8 mouse cellular contexts compared by ENCODE assay signal in the genomic region with DNA sequence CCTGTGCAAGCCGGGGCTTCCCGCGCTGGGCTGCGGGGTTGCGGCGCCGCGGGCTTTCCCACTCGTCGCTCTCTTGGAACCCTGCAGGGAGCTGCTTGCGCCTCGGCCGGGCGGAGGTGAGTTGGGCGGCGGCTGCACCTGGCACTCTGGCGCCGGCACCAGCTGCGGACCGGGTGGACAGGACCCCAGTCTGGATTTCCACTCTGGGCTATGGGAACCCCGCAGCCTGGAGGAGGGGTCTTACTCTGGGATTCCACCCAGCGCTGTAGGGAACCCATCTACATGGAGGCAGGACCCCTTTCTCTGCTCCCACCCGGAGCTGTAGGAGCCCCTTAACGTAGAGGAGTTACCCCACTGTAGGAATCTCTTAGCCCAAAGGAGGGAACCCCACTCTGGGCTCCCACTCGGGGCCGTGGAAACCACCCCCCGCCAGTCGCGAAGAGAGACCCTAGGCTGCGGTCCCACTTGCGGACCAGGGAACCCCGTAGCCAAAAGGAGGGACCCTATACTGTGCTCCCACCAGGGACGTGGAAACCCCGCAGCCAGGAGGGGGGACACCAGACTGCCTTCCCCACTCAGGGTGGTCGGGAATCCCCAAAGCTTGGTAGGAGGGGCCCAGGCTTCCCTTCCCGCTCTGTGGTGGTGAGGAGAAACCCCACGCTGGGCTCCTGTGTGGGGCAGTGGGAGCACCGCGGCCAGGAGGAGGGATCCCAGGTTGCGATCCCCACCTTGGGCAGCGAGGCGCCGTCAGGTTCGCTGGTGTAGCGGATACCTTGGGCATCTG. TPM values are rescaled to one million over a fixed set of nuclear protein-coding genes. Genes with fewer than 3 reads are reported as not detected.
DNase-seq lines count a peak whose midpoint lies in the region; ATAC-seq and TF ChIP-seq lines count a peak whose summit lies in the region.

No protein-coding gene starts in this region.

- intact Hi-C loops in heart, adult 2 months (cut with DNase I): loop anchor here (10.0 kb wide), 1 partner anchor 319 kb away; the partner anchor contains the start of gene Nup153
- intact Hi-C loops in left cerebral cortex, postnatal 14 days (cut with DNase I): no loop called here

- peak; percentile 11; the same call in 1 of the 2 replicates for ATAC-seq in stomach, embryonic 16.5 days (ENCODE audit: insufficient read depth, low FRiP score)

- peak overlapping the region; percentile 85 for H3K9ac ChIP-seq in heart, adult 2 months (ENCODE audit: low read depth, low read length)
- H3K9ac ChIP-seq in stomach, embryonic 16.5 days (ENCODE audit: low read length): peak overlapping the region; percentile 83

- H3K4me1 ChIP-seq in heart, adult 2 months (ENCODE audit: control insufficient read depth, insufficient read depth, low read length): peaks cover 3% of the 10 kb centered on the region
- H3K4me1 ChIP-seq in midbrain, embryonic 10.5 days: peaks cover 27% of the 10 kb centered on the region
- peaks cover 7% of the 10 kb centered on the region; the same call in 1 of the 2 replicates for H3K4me1 ChIP-seq in stomach, embryonic 16.5 days (ENCODE audit: control insufficient read depth, insufficient read depth, low read length)

- no peaks in the 10 kb centered on the region for H3K27me3 ChIP-seq in heart, adult 2 months (ENCODE audit: control insufficient read depth, insufficient read depth, low read length)
- H3K27me3 ChIP-seq in midbrain, embryonic 10.5 days (ENCODE audit: low read depth, poor library complexity, severe bottlenecking): peaks cover 12% of the 10 kb centered on the region
- H3K27me3 ChIP-seq in stomach, embryonic 16.5 days (ENCODE audit: control insufficient read depth, insufficient read depth, low read length): no peaks in the 10 kb centered on the region

- no peak for TF ChIP-seq EP300 in heart, adult 2 months (IDR thresholded peaks at IDR 0.05; ENCODE audit: insufficient read depth, low read depth, low read length)

- DNase-seq in urinary bladder, postnatal 36 days (ENCODE audit: low spot score in 2 of 2): peak; percentile 6 to 42
- DNase-seq in urinary bladder, postnatal 10 days (ENCODE audit: low spot score): no peak
- peak; percentile 31 to 45 for DNase-seq in cerebellum, postnatal 25 days
- DNase-seq in heart, adult 2 months: peak; percentile 33 to 37
- DNase-seq in kidney, postnatal 10 days: peak; percentile 52
- peak; percentile 39 for DNase-seq in midbrain, embryonic 10.5 days (ENCODE audit: low spot score)
- DNase-seq in left cerebral cortex, postnatal 14 days (ENCODE audit: low spot score in 2 of 2): no peak

- H3K4me2 ChIP-seq in stomach, embryonic 16.5 days (ENCODE audit: low read depth, low read length): peak overlapping the region; percentile 98

- H3K79me2 ChIP-seq in heart, adult 2 months (replicated peaks; ENCODE audit: control insufficient read depth, insufficient read depth, low read length): peaks cover 3% of the 10 kb centered on the region; the same call in 1 of the 2 replicates

- peak overlapping the region; percentile 90 for H3K4me3 ChIP-seq in heart, adult 2 months
- peak overlapping the region; percentile 95 for H3K4me3 ChIP-seq in midbrain, embryonic 10.5 days
- H3K4me3 ChIP-seq in stomach, embryonic 16.5 days (replicated peaks; ENCODE audit: low read length): peak overlapping the region; percentile 73

- H3K27ac ChIP-seq in heart, adult 2 months: peak overlapping the region; percentile 76
- H3K27ac ChIP-seq in midbrain, embryonic 10.5 days (replicated peaks): peak overlapping the region; percentile 89
- H3K27ac ChIP-seq in stomach, embryonic 16.5 days (ENCODE audit: low read length): peak overlapping the region; percentile 61

- TF ChIP-seq CTCF in heart, adult 2 months (IDR thresholded peaks at IDR 0.05): no peak

- no peak for TF ChIP-seq POLR2A in heart, adult 2 months (IDR thresholded peaks at IDR 0.05; ENCODE audit: insufficient read depth, low read depth, low read length)

- H3K36me3 ChIP-seq in heart, adult 2 months (ENCODE audit: control insufficient read depth, insufficient read depth, low read length): no peaks in the 10 kb centered on the region
- peaks cover 10% of the 10 kb centered on the region for H3K36me3 ChIP-seq in midbrain, embryonic 10.5 days
- H3K36me3 ChIP-seq in stomach, embryonic 16.5 days (ENCODE audit: control insufficient read depth, insufficient read depth, low read length): peaks cover 4% of the 10 kb centered on the region; the same call in 1 of the 2 replicates

- no peaks in the 10 kb centered on the region for H3K9me3 ChIP-seq in midbrain, embryonic 10.5 days (replicated peaks)
- no peaks in the 10 kb centered on the region for H3K9me3 ChIP-seq in stomach, embryonic 16.5 days (replicated peaks; ENCODE audit: control insufficient read depth, low read length)

- WGBS in heart, adult 2 months: 3% methylated on average over 45 of the region's 45 CpGs
- WGBS in midbrain, embryonic 10.5 days: 1% methylated on average over 45 of the region's 45 CpGs
- 0% methylated on average over 45 of the region's 45 CpGs for WGBS in stomach, embryonic 16.5 days

RNA-seq across cellular contexts. Expression of gene Tpmt, which starts 0.5 kb away (rescaled TPM):
- total RNA-seq in heart, adult 2 months (2021): 1 to 10 TPM; 3.0 to 6.6 TPM
- polyA plus RNA-seq in heart, adult 2 months (2012; rRNA removed): 3.1 and 4.2 TPM in 2 replicates
- polyA plus RNA-seq in midbrain, embryonic 10.5 days (2016; fragmentation: Nextera tagmentation; extraction: Ambion mirVana): 30.8 and 33.7 TPM in 2 replicates
- polyA plus RNA-seq in stomach, embryonic 16.5 days (2015; fragmentation: Nextera tagmentation; extraction: Ambion mirVana): 18.9 and 19.8 TPM in 2 replicates
- 10 to 100 TPM in 1 of 2 experiments, 1 to 10 TPM in 1; 7.8 to 10.4 TPM for total RNA-seq in left cerebral cortex, postnatal 14 days (2021)

RNA-seq across cellular contexts. Expression of gene Kdm1b, which starts 0.7 kb away (rescaled TPM):
- 10 to 100 TPM in 1 of 2 experiments, 1 to 10 TPM in 1; 8.9 to 10.5 TPM for total RNA-seq in heart, adult 2 months (2021)
- 5.0 and 8.6 TPM in 2 replicates for polyA plus RNA-seq in heart, adult 2 months (2012; rRNA removed)
- 15.4 and 20.1 TPM in 2 replicates for polyA plus RNA-seq in midbrain, embryonic 10.5 days (2016; fragmentation: Nextera tagmentation; extraction: Ambion mirVana)
- polyA plus RNA-seq in stomach, embryonic 16.5 days (2015; fragmentation: Nextera tagmentation; extraction: Ambion mirVana): 16.4 and 17.1 TPM in 2 replicates
- total RNA-seq in left cerebral cortex, postnatal 14 days (2021): 10 to 100 TPM; 10.4 to 12.3 TPM

RNA-seq across cellular contexts. Expression of gene Nhlrc1, which starts 29.4 kb away (rescaled TPM):
- total RNA-seq in heart, adult 2 months (2021): 1 to 10 TPM; 6.6 to 6.8 TPM
- 6.1 and 8.6 TPM in 2 replicates for polyA plus RNA-seq in heart, adult 2 months (2012; rRNA removed)
- 4.1 and 4.8 TPM in 2 replicates for polyA plus RNA-seq in midbrain, embryonic 10.5 days (2016; fragmentation: Nextera tagmentation; extraction: Ambion mirVana)
- polyA plus RNA-seq in stomach, embryonic 16.5 days (2015; fragmentation: Nextera tagmentation; extraction: Ambion mirVana): 2.9 and 4.0 TPM in 2 replicates
- total RNA-seq in left cerebral cortex, postnatal 14 days (2021): 10 to 100 TPM; 13.9 to 15.7 TPM

Comparison
In these comparisons a context has a peak if more than half of its experiments do, and no peak if none do; other contexts are left out.
1. DNase-seq: peak in urinary bladder, postnatal 36 days (2 of 2), cerebellum, postnatal 25 days (2 of 2), heart, adult 2 months (2 of 2), kidney, postnatal 10 days (single experiment) and midbrain, embryonic 10.5 days (single experiment); none in urinary bladder, postnatal 10 days (single experiment) and left cerebral cortex, postnatal 14 days (0 of 2).
2. Peak in every context shown above with its lines, with median percentiles within 50 percentile points of each other: H3K27ac ChIP-seq and H3K4me3 ChIP-seq.